Mouse (Mus musculus) limb, embryonic 12.5 days (tissue): Measurements from ENCODE around the gene Usp10. TPM values are rescaled to one million over a fixed set of nuclear protein-coding genes. Genes with fewer than 3 reads are reported as not detected.

Experiments
- ATAC-seq: fragments of 200-750 bp; cut with Nextera tagmentation; 2 replicates; pipeline ENCODE4 v1.8.0; 2017; ENCODE audit warnings: low read depth, moderate TSS enrichment; ENCODE audit not compliant: insufficient number of reproducible peaks, insufficient read depth, low FRiP score, low TSS enrichment
- H3K27ac ChIP-seq: fragments of 300-500 bp; sonication (generic); 2 replicates; pipeline ENCODE4 v1.5.1; 2016; ENCODE audit warnings: mild to moderate bottlenecking, moderate library complexity
- H3K27me3 ChIP-seq: fragments of 300-500 bp; sonication (generic); 2 replicates; pipeline ENCODE4 v1.6.1; 2016; ENCODE audit warnings: mild to moderate bottlenecking, moderate library complexity
- H3K36me3 ChIP-seq: fragments of 300-500 bp; sonication (generic); 2 replicates; pipeline ENCODE4 v1.6.1; 2016; ENCODE audit warnings: mild to moderate bottlenecking, moderate library complexity
- H3K4me1 ChIP-seq: fragments of 300-500 bp; sonication (generic); replicated peaks from 2 replicates; pipeline ENCODE4 v1.6.1; 2016
- H3K4me2 ChIP-seq: fragments of 300-500 bp; sonication (generic); 2 replicates; pipeline ENCODE4 v1.6.1; 2016; ENCODE audit warnings: mild to moderate bottlenecking, moderate library complexity
- H3K4me3 ChIP-seq: fragments of 300-500 bp; sonication (generic); replicated peaks from 2 replicates; pipeline ENCODE4 v1.5.1; 2016; ENCODE audit warnings: mild to moderate bottlenecking
- H3K9ac ChIP-seq: fragments of 300-500 bp; sonication (generic); replicated peaks from 2 replicates; pipeline ENCODE4 v1.6.1; 2016; ENCODE audit warnings: mild to moderate bottlenecking, moderate library complexity
- H3K9me3 ChIP-seq: fragments of 300-500 bp; sonication (generic); 2 replicates; pipeline ENCODE4 v1.6.1; 2016; ENCODE audit warnings: mild to moderate bottlenecking, moderate library complexity
- WGBS: fragments of 180-500 bp; shearing (Covaris S2); methylation state at CpG from one replicate; pipeline ENCODE4 v1.1.7; 2016; 5-methylcytosine and 5-hydroxymethylcytosine counted together
- polyA plus RNA-seq: library from polyadenylated mRNA; unstranded; fragments of >200 nt; fragmentation: Nextera tagmentation; extraction: Ambion mirVana; gene quantifications from 2 replicates; pipeline ENCODE4 v1.2.1, GENCODE M21; 2016

Gene Usp10
- polyA plus RNA-seq, 1 experiment from 2014 or later = 153 TPM

GRCm38 (mm10) chr8:119958076-119958475 lies 47.9 kb downstream of the Usp10 start:
- H3K27me3 ChIP-seq = no peaks in the 10 kb centered on the region
- 94% methylated on average over 10 of the region's 10 CpGs for WGBS
- H3K9me3 ChIP-seq = no peaks in the 10 kb centered on the region
- peak overlapping the region; percentile 67; the same call in 1 of the 2 replicates for H3K27ac ChIP-seq
- peaks cover 53% of the 10 kb centered on the region for H3K36me3 ChIP-seq
- peaks cover 28% of the 10 kb centered on the region for H3K4me1 ChIP-seq
- no peak overlapping the region for H3K4me2 ChIP-seq
- H3K9ac ChIP-seq = no peak overlapping the region
- no peak overlapping the region for H3K4me3 ChIP-seq
- ATAC-seq = no peak

GRCm38 (mm10) chr8:119960531-119961104 lies 50.5 kb downstream of the Usp10 start:
- peaks cover 28% of the 10 kb centered on the region for H3K36me3 ChIP-seq
- H3K4me3 ChIP-seq = no peak overlapping the region
- WGBS = 65% methylated on average over 5 of the region's 5 CpGs
- H3K4me1 ChIP-seq = peaks cover 25% of the 10 kb centered on the region
- no peak overlapping the region for H3K9ac ChIP-seq
- no peaks in the 10 kb centered on the region for H3K27me3 ChIP-seq
- ATAC-seq = no peak
- H3K27ac ChIP-seq = 0 out of 2 replicates have a peak overlapping the region, but pooled peaks have one; percentile 41
- no peak overlapping the region for H3K4me2 ChIP-seq
- H3K9me3 ChIP-seq = no peaks in the 10 kb centered on the region

- Histone ChIP-seq H3K4me1 (0 out of 2 replicates have a peak, but pooled peaks cover under 1% of the 10 kb centered on the region), H3K4me3 (no peak overlapping the region), H3K9ac (no peak overlapping the region), H3K27me3 (no peaks in the 10 kb centered on the region), H3K4me2 (no peak overlapping the region), H3K27ac (no peak overlapping the region), H3K36me3 (no peaks in the 10 kb centered on the region), H3K9me3 (peaks cover 6% of the 10 kb centered on the region; the same call in 1 of the 2 replicates)
- 85% methylated on average over 4 of the region's 4 CpGs for WGBS
- no peak for ATAC-seq
Measured at GRCm38 (mm10) chr8:119964859-119965258, 54.7 kb downstream of the Usp10 start.

- no peak overlapping the region for H3K4me2 ChIP-seq
- ATAC-seq = no peak
- H3K27me3 ChIP-seq = no peaks in the 10 kb centered on the region
- no peak overlapping the region for H3K9ac ChIP-seq
- 90% methylated on average over 9 of the region's 9 CpGs for WGBS
- no peaks in the 10 kb centered on the region for H3K36me3 ChIP-seq
- no peak overlapping the region for H3K27ac ChIP-seq
- H3K9me3 ChIP-seq = peaks cover 6% of the 10 kb centered on the region; the same call in 1 of the 2 replicates
- no peak overlapping the region for H3K4me3 ChIP-seq
- peaks cover 5% of the 10 kb centered on the region for H3K4me1 ChIP-seq
Measured at GRCm38 (mm10) chr8:119967435-119967834, 57.3 kb downstream of the Usp10 start.

GRCm38 (mm10) chr8:119970169-119970568 lies 60.0 kb downstream of the Usp10 start:
- Histone ChIP-seq H3K4me2 (no peak overlapping the region), H3K36me3 (no peaks in the 10 kb centered on the region), H3K4me3 (no peak overlapping the region), H3K9ac (no peak overlapping the region), H3K27me3 (no peaks in the 10 kb centered on the region), H3K27ac (no peak overlapping the region), H3K9me3 (peaks cover 6% of the 10 kb centered on the region; the same call in 1 of the 2 replicates), H3K4me1 (peaks cover 15% of the 10 kb centered on the region)
- ATAC-seq = no peak
- 69% methylated on average over 9 of the region's 9 CpGs for WGBS

GRCm38 (mm10) chr8:119972558-119972957 lies 62.4 kb downstream of the Usp10 start:
- H3K4me2 ChIP-seq = no peak overlapping the region
- H3K27me3 ChIP-seq = no peaks in the 10 kb centered on the region
- no peak for ATAC-seq
- peaks cover 15% of the 10 kb centered on the region for H3K4me1 ChIP-seq
- 56% methylated on average over 12 of the region's 12 CpGs for WGBS
- no peak overlapping the region for H3K4me3 ChIP-seq
- H3K9ac ChIP-seq = no peak overlapping the region
- H3K27ac ChIP-seq = no peak overlapping the region
- peaks cover 3% of the 10 kb centered on the region; the same call in 1 of the 2 replicates for H3K9me3 ChIP-seq
- H3K36me3 ChIP-seq = no peaks in the 10 kb centered on the region

- ATAC-seq = no peak
- Histone ChIP-seq H3K4me2 (no peak overlapping the region), H3K4me1 (peaks cover 6% of the 10 kb centered on the region), H3K27me3 (no peaks in the 10 kb centered on the region), H3K27ac (no peak overlapping the region), H3K36me3 (no peaks in the 10 kb centered on the region), H3K9me3 (no peaks in the 10 kb centered on the region), H3K9ac (no peak overlapping the region), H3K4me3 (no peak overlapping the region)
- 68% methylated on average over 11 of the region's 11 CpGs for WGBS
Measured at GRCm38 (mm10) chr8:119978770-119979381, 68.7 kb downstream of the Usp10 start.

- Histone ChIP-seq H3K36me3 (no peaks in the 10 kb centered on the region), H3K27me3 (no peaks in the 10 kb centered on the region), H3K9me3 (no peaks in the 10 kb centered on the region), H3K4me3 (no peak overlapping the region), H3K9ac (no peak overlapping the region), H3K4me1 (no peaks in the 10 kb centered on the region; the same call in 1 of the 2 replicates), H3K4me2 (no peak overlapping the region), H3K27ac (no peak overlapping the region)
- ATAC-seq = no peak
- 83% methylated on average over 4 of the region's 4 CpGs for WGBS
Measured at GRCm38 (mm10) chr8:119981253-119981652, 71.1 kb downstream of the Usp10 start.

GRCm38 (mm10) chr8:119984085-119984484 lies 73.9 kb downstream of the Usp10 start:
- Histone ChIP-seq H3K4me1 (no peaks in the 10 kb centered on the region; the same call in 1 of the 2 replicates), H3K4me3 (no peak overlapping the region), H3K4me2 (no peak overlapping the region), H3K9ac (no peak overlapping the region), H3K27me3 (no peaks in the 10 kb centered on the region), H3K9me3 (no peaks in the 10 kb centered on the region), H3K27ac (no peak overlapping the region), H3K36me3 (no peaks in the 10 kb centered on the region)
- ATAC-seq = no peak

GRCm38 (mm10) chr8:119986174-119986573 lies 76.0 kb downstream of the Usp10 start:
- Histone ChIP-seq H3K4me2 (no peak overlapping the region), H3K4me3 (no peak overlapping the region), H3K27me3 (peaks cover 5% of the 10 kb centered on the region), H3K9me3 (no peaks in the 10 kb centered on the region), H3K27ac (no peak overlapping the region), H3K4me1 (no peaks in the 10 kb centered on the region; the same call in 1 of the 2 replicates), H3K9ac (no peak overlapping the region), H3K36me3 (no peaks in the 10 kb centered on the region)
- no peak for ATAC-seq
- 56% methylated on average over 5 of the region's 5 CpGs for WGBS

GRCm38 (mm10) chr8:119988087-119988486 lies 77.9 kb downstream of the Usp10 start:
- Histone ChIP-seq H3K4me3 (no peak overlapping the region), H3K36me3 (no peaks in the 10 kb centered on the region), H3K27ac (no peak overlapping the region), H3K27me3 (peaks cover 20% of the 10 kb centered on the region), H3K9ac (no peak overlapping the region), H3K4me1 (peaks cover 9% of the 10 kb centered on the region), H3K9me3 (no peaks in the 10 kb centered on the region), H3K4me2 (no peak overlapping the region)
- WGBS = 77% methylated on average over 15 of the region's 15 CpGs
- no peak for ATAC-seq
